Mouse (Mus musculus) limb, embryonic 13.5 days (tissue): ENCODE results near the gene Cyp2t4. TPM values are rescaled to one million over a fixed set of nuclear protein-coding genes. Genes with fewer than 3 reads are reported as not detected.

Experiments used
- ATAC-seq: fragments of 200-750 bp; cut with Nextera tagmentation; 2 replicates; pipeline ENCODE4 v1.8.0; 2017; ENCODE audit warnings: low read depth, moderate number of reproducible peaks, moderate TSS enrichment; ENCODE audit not compliant: low FRiP score
- H3K27ac ChIP-seq: fragments of 300-500 bp; sonication (generic); 2 replicates; pipeline ENCODE4 v1.5.1; 2015; ENCODE audit warnings: inconsistent platforms, mild to moderate bottlenecking, moderate library complexity
- H3K27me3 ChIP-seq: fragments of 300-500 bp; sonication (generic); 2 replicates; pipeline ENCODE4 v1.6.1; 2015; ENCODE audit warnings: mild to moderate bottlenecking, inconsistent platforms
- H3K36me3 ChIP-seq: fragments of 300-500 bp; sonication (generic); 2 replicates; pipeline ENCODE4 v1.6.1; 2015; ENCODE audit warnings: inconsistent platforms, mild to moderate bottlenecking, moderate library complexity
- H3K4me1 ChIP-seq: fragments of 300-500 bp; sonication (generic); 2 replicates; pipeline ENCODE4 v1.6.1; 2015; ENCODE audit warnings: inconsistent platforms
- H3K4me2 ChIP-seq: fragments of 300-500 bp; sonication (generic); replicated peaks from 2 replicates; pipeline ENCODE4 v1.6.1; 2015; ENCODE audit warnings: inconsistent platforms, mild to moderate bottlenecking, moderate library complexity
- H3K4me3 ChIP-seq: fragments of 300-500 bp; sonication (generic); 2 replicates; pipeline ENCODE4 v1.5.1; 2015; ENCODE audit warnings: moderate library complexity, mild to moderate bottlenecking, inconsistent platforms
- H3K9ac ChIP-seq: fragments of 300-500 bp; sonication (generic); 2 replicates; pipeline ENCODE4 v1.6.1; 2015; ENCODE audit warnings: mild to moderate bottlenecking, inconsistent platforms
- H3K9me3 ChIP-seq: fragments of 300-500 bp; sonication (generic); 2 replicates; pipeline ENCODE4 v1.6.1; 2016; ENCODE audit warnings: inconsistent platforms
- WGBS: fragments of 180-500 bp; shearing (Covaris S2); methylation state at CpG from one replicate; pipeline ENCODE4 v1.1.7; 2015; 5-methylcytosine and 5-hydroxymethylcytosine counted together
- polyA plus RNA-seq: library from polyadenylated mRNA; unstranded; fragments of >200 nt; fragmentation: Nextera tagmentation; extraction: Ambion mirVana; gene quantifications from 2 replicates; pipeline ENCODE4 v1.2.1, GENCODE M21; 2015

The Cyp2t4 gene
- 0.33 TPM in 1 of 2 replicates, not detected in the other for polyA plus RNA-seq

- Histone ChIP-seq H3K9ac (peak within 1 kb of the TSS; percentile 31; the same call in 1 of the 2 replicates), H3K4me1 (peaks cover 8% of the 10 kb centered on the region), H3K36me3 (peaks cover 13% of the 10 kb centered on the region), H3K9me3 (no peaks in the 10 kb centered on the region), H3K27me3 (no peaks in the 10 kb centered on the region), H3K4me3 (no peak within 1 kb of the TSS), H3K27ac (peak within 1 kb of the TSS; percentile 48; the same call in 1 of the 2 replicates), H3K4me2 (no peak within 1 kb of the TSS)
- ATAC-seq = no peak
- WGBS = 56% methylated on average over 10 of the region's 10 CpGs
These were observed at the start of gene Cyp2t4 for GRCm38 (mm10) chr7:27153205-27153764. Gene Cyp2t4, plus strand, starts transcription at chr7:27153714.

GRCm38 (mm10) chr7:27104882-27105281 lies 48.6 kb upstream of the Cyp2t4 start:
- peak overlapping the region; percentile 30 for H3K4me2 ChIP-seq
- peak; percentile 32; the same call in 1 of the 2 replicates for ATAC-seq

GRCm38 (mm10) chr7:27110327-27110726 lies 43.2 kb upstream of the Cyp2t4 start:
- no peak overlapping the region for H3K9ac ChIP-seq
- H3K27ac ChIP-seq = no peak overlapping the region
- ATAC-seq = no peak
- H3K4me2 ChIP-seq = no peak overlapping the region
- no peaks in the 10 kb centered on the region for H3K27me3 ChIP-seq
- peaks cover 2% of the 10 kb centered on the region; the same call in 1 of the 2 replicates for H3K4me1 ChIP-seq
- no peaks in the 10 kb centered on the region for H3K36me3 ChIP-seq
- H3K4me3 ChIP-seq = no peak overlapping the region
- no peaks in the 10 kb centered on the region for H3K9me3 ChIP-seq

More at GRCm38 (mm10) chr7:27104882-27105281, 48.6 kb upstream of the Cyp2t4 start:
- H3K36me3 ChIP-seq = no peaks in the 10 kb centered on the region
- no peak overlapping the region for H3K9ac ChIP-seq
- no peaks in the 10 kb centered on the region for H3K9me3 ChIP-seq
- H3K27me3 ChIP-seq = no peaks in the 10 kb centered on the region
- peaks cover 6% of the 10 kb centered on the region; the same call in 1 of the 2 replicates for H3K4me1 ChIP-seq
- H3K4me3 ChIP-seq = no peak overlapping the region
- 0 out of 2 replicates have a peak overlapping the region, but pooled peaks have one; percentile 6 for H3K27ac ChIP-seq
- WGBS = 24% methylated on average over 5 of the region's 5 CpGs

- H3K36me3 ChIP-seq = no peaks in the 10 kb centered on the region
- H3K27me3 ChIP-seq = no peaks in the 10 kb centered on the region
- no peaks in the 10 kb centered on the region for H3K9me3 ChIP-seq
- no peak overlapping the region for H3K4me3 ChIP-seq
- H3K4me1 ChIP-seq = no peaks in the 10 kb centered on the region
- H3K27ac ChIP-seq = no peak overlapping the region
- WGBS = 89% methylated on average over 1 of the region's 1 CpGs
- H3K9ac ChIP-seq = no peak overlapping the region
- ATAC-seq = no peak
- no peak overlapping the region for H3K4me2 ChIP-seq
These were observed 42.5 kb upstream of the Cyp2t4 start for GRCm38 (mm10) chr7:27111038-27111437.

GRCm38 (mm10) chr7:27111987-27112386 lies 41.5 kb upstream of the Cyp2t4 start:
- no peak overlapping the region for H3K4me2 ChIP-seq
- no peaks in the 10 kb centered on the region for H3K27me3 ChIP-seq
- H3K9me3 ChIP-seq = no peaks in the 10 kb centered on the region
- no peaks in the 10 kb centered on the region for H3K4me1 ChIP-seq
- no peaks in the 10 kb centered on the region for H3K36me3 ChIP-seq
- 75% methylated on average over 3 of the region's 3 CpGs for WGBS
- no peak overlapping the region for H3K4me3 ChIP-seq
- ATAC-seq = no peak
- no peak overlapping the region for H3K27ac ChIP-seq
- no peak overlapping the region for H3K9ac ChIP-seq

- H3K27ac ChIP-seq = no peak overlapping the region
- 55% methylated on average over 4 of the region's 4 CpGs for WGBS
These were observed 35.4 kb upstream of the Cyp2t4 start for GRCm38 (mm10) chr7:27118033-27118511.

GRCm38 (mm10) chr7:27119676-27120075 lies 33.8 kb upstream of the Cyp2t4 start, which contains the start of gene Cyp2f2:
Gene Cyp2f2, plus strand, starts transcription at chr7:27119909.
- H3K4me2 ChIP-seq = no peak within 1 kb of the TSS
- H3K4me3 ChIP-seq = no peak within 1 kb of the TSS
- H3K4me1 ChIP-seq = peaks cover 7% of the 10 kb centered on the region
- H3K9ac ChIP-seq = no peak within 1 kb of the TSS
- no peaks in the 10 kb centered on the region for H3K27me3 ChIP-seq
- no peak within 1 kb of the TSS for H3K27ac ChIP-seq
- no peak for ATAC-seq
- no peaks in the 10 kb centered on the region for H3K9me3 ChIP-seq
- no peaks in the 10 kb centered on the region for H3K36me3 ChIP-seq

More at GRCm38 (mm10) chr7:27118033-27118511, 35.4 kb upstream of the Cyp2t4 start:
- Histone ChIP-seq H3K4me3 (no peak overlapping the region), H3K4me2 (no peak overlapping the region), H3K9me3 (no peaks in the 10 kb centered on the region), H3K27me3 (no peaks in the 10 kb centered on the region), H3K4me1 (peaks cover 7% of the 10 kb centered on the region), H3K36me3 (no peaks in the 10 kb centered on the region), H3K9ac (no peak overlapping the region)
- ATAC-seq = peak; percentile 66; the same call in 1 of the 2 replicates

- 78% methylated on average over 5 of the region's 5 CpGs for WGBS
- no peak overlapping the region for H3K4me3 ChIP-seq
These were observed 29.1 kb upstream of the Cyp2t4 start for GRCm38 (mm10) chr7:27124305-27124832.

GRCm38 (mm10) chr7:27124969-27125368 lies 28.5 kb upstream of the Cyp2t4 start:
- Histone ChIP-seq H3K9me3 (no peaks in the 10 kb centered on the region), H3K4me3 (no peak overlapping the region), H3K9ac (no peak overlapping the region), H3K36me3 (no peaks in the 10 kb centered on the region), H3K4me2 (no peak overlapping the region), H3K27ac (no peak overlapping the region), H3K4me1 (no peaks in the 10 kb centered on the region), H3K27me3 (no peaks in the 10 kb centered on the region)
- WGBS = 87% methylated on average over 4 of the region's 4 CpGs
- ATAC-seq = no peak

More at GRCm38 (mm10) chr7:27124305-27124832, 29.1 kb upstream of the Cyp2t4 start:
- Histone ChIP-seq H3K4me2 (no peak overlapping the region), H3K27me3 (no peaks in the 10 kb centered on the region), H3K9me3 (no peaks in the 10 kb centered on the region), H3K9ac (no peak overlapping the region), H3K4me1 (no peaks in the 10 kb centered on the region), H3K27ac (no peak overlapping the region), H3K36me3 (no peaks in the 10 kb centered on the region)
- ATAC-seq = no peak

GRCm38 (mm10) chr7:27128162-27128561 lies 25.4 kb upstream of the Cyp2t4 start:
- Histone ChIP-seq H3K4me2 (no peak overlapping the region), H3K9me3 (no peaks in the 10 kb centered on the region), H3K27me3 (no peaks in the 10 kb centered on the region), H3K27ac (no peak overlapping the region), H3K4me3 (no peak overlapping the region), H3K36me3 (no peaks in the 10 kb centered on the region), H3K9ac (no peak overlapping the region), H3K4me1 (0 out of 2 replicates have a peak, but pooled peaks cover 5% of the 10 kb centered on the region)
- ATAC-seq = peak; percentile 52; the same call in 1 of the 2 replicates
- 36% methylated on average over 3 of the region's 3 CpGs for WGBS

- Histone ChIP-seq H3K4me3 (no peak overlapping the region), H3K27me3 (no peaks in the 10 kb centered on the region), H3K9me3 (no peaks in the 10 kb centered on the region), H3K4me1 (0 out of 2 replicates have a peak, but pooled peaks cover 6% of the 10 kb centered on the region), H3K4me2 (no peak overlapping the region), H3K27ac (no peak overlapping the region), H3K36me3 (no peaks in the 10 kb centered on the region), H3K9ac (no peak overlapping the region)
- WGBS = 89% methylated on average over 13 of the region's 13 CpGs
- no peak for ATAC-seq
These were observed 24.6 kb upstream of the Cyp2t4 start for GRCm38 (mm10) chr7:27128946-27129345.

GRCm38 (mm10) chr7:27129811-27130210 lies 23.7 kb upstream of the Cyp2t4 start:
- H3K27me3 ChIP-seq = no peaks in the 10 kb centered on the region
- no peak overlapping the region for H3K27ac ChIP-seq
- H3K4me2 ChIP-seq = no peak overlapping the region
- no peaks in the 10 kb centered on the region for H3K9me3 ChIP-seq
- no peak overlapping the region for H3K9ac ChIP-seq
- H3K4me1 ChIP-seq = 0 out of 2 replicates have a peak, but pooled peaks cover 6% of the 10 kb centered on the region
- H3K36me3 ChIP-seq = no peaks in the 10 kb centered on the region
- no peak overlapping the region for H3K4me3 ChIP-seq
- WGBS = 84% methylated on average over 12 of the region's 12 CpGs
- ATAC-seq = no peak
